Mouse (Mus musculus) heart, embryonic 16.5 days (tissue): ENCODE results near the gene Gm45753. TPM values are rescaled to one million over a fixed set of nuclear protein-coding genes. Genes with fewer than 3 reads are reported as not detected.

Experiments
- ATAC-seq: fragments of 200-750 bp; cut with Nextera tagmentation; replicated peaks from 2 replicates; pipeline ENCODE4 v1.8.0; 2017; ENCODE audit warnings: moderate number of reproducible peaks; ENCODE audit not compliant: insufficient read depth, low FRiP score; ENCODE audit errors: extremely low read depth
- H3K27ac ChIP-seq: fragments of 300-500 bp; sonication (generic); 2 replicates; pipeline ENCODE4 v1.5.1; 2014; ENCODE audit warnings: mild to moderate bottlenecking, low read length, control low read depth, moderate library complexity
- H3K27me3 ChIP-seq: fragments of 300-500 bp; sonication (generic); 2 replicates; pipeline ENCODE4 v1.6.1; 2014; ENCODE audit warnings: low read length, mixed read lengths; ENCODE audit not compliant: control insufficient read depth, insufficient read depth
- H3K36me3 ChIP-seq: fragments of 300-500 bp; sonication (generic); 2 replicates; pipeline ENCODE4 v1.6.1; 2014; ENCODE audit not compliant: control insufficient read depth, insufficient read depth
- H3K4me1 ChIP-seq: fragments of 300-500 bp; sonication (generic); 2 replicates; pipeline ENCODE4 v1.6.1; 2014; ENCODE audit warnings: low read length, mixed read lengths; ENCODE audit not compliant: control insufficient read depth, insufficient read depth
- H3K4me2 ChIP-seq: fragments of 300-500 bp; sonication (generic); 2 replicates; pipeline ENCODE4 v1.6.1; 2014; ENCODE audit warnings: low read depth, mild to moderate bottlenecking, control low read depth, low read length
- H3K4me3 ChIP-seq: fragments of 300-500 bp; sonication (generic); 2 replicates; pipeline ENCODE4 v1.5.1; 2014; ENCODE audit warnings: mild to moderate bottlenecking, control low read depth, low read length
- H3K9ac ChIP-seq: fragments of 300-500 bp; sonication (generic); 2 replicates; pipeline ENCODE4 v1.6.1; 2014; ENCODE audit warnings: low read length, control low read depth
- H3K9me3 ChIP-seq: fragments of 300-500 bp; sonication (generic); replicated peaks from 2 replicates; pipeline ENCODE4 v1.6.1; 2016; ENCODE audit warnings: low read length; ENCODE audit not compliant: control insufficient read depth
- WGBS: fragments of 180-500 bp; shearing (Covaris S2); extraction: QIAGEN DNeasy Blood & Tissue Kit; methylation state at CpG from one replicate; pipeline ENCODE4 v1.1.7; 2014; 5-methylcytosine and 5-hydroxymethylcytosine counted together
- polyA plus RNA-seq: library from polyadenylated mRNA; unstranded; fragments of >200 nt; fragmentation: Nextera tagmentation; extraction: Ambion mirVana; gene quantifications from 2 replicates; pipeline ENCODE4 v1.2.1, GENCODE M21; 2015

Gene Gm45753
- polyA plus RNA-seq, 1 experiment from 2014 or later, result 0.11 TPM

GRCm38 (mm10) chr8:45295276-45295675, 13.0 kb downstream of the Gm45753 start:
- 83% methylated on average over 6 of the region's 6 CpGs for WGBS
- no peaks in the 10 kb centered on the region for H3K36me3 ChIP-seq

GRCm38 (mm10) chr8:45294687-45295086, 13.6 kb downstream of the Gm45753 start, which contains the start of gene Klkb1:
Klkb1 (minus strand) TSS chr8:45294859.
- H3K4me1 ChIP-seq, result no peaks in the 10 kb centered on the region
- ATAC-seq, result no peak
- no peak within 1 kb of the TSS for H3K9ac ChIP-seq
- H3K4me2 ChIP-seq, result no peak within 1 kb of the TSS
- WGBS, result 80% methylated on average over 7 of the region's 7 CpGs
- no peak within 1 kb of the TSS for H3K4me3 ChIP-seq
- H3K9me3 ChIP-seq, result no peaks in the 10 kb centered on the region
- no peak within 1 kb of the TSS for H3K27ac ChIP-seq
- H3K36me3 ChIP-seq, result no peaks in the 10 kb centered on the region
- no peaks in the 10 kb centered on the region for H3K27me3 ChIP-seq

More at GRCm38 (mm10) chr8:45295276-45295675, 13.0 kb downstream of the Gm45753 start:
- no peak overlapping the region for H3K4me2 ChIP-seq
- ATAC-seq, result no peak
- H3K27me3 ChIP-seq, result no peaks in the 10 kb centered on the region
- H3K9me3 ChIP-seq, result no peaks in the 10 kb centered on the region
- H3K27ac ChIP-seq, result no peak overlapping the region
- H3K9ac ChIP-seq, result no peak overlapping the region
- no peaks in the 10 kb centered on the region for H3K4me1 ChIP-seq
- H3K4me3 ChIP-seq, result no peak overlapping the region

GRCm38 (mm10) chr8:45291790-45292189, 16.5 kb downstream of the Gm45753 start:
- no peak overlapping the region for H3K4me2 ChIP-seq
- ATAC-seq, result no peak

GRCm38 (mm10) chr8:45281630-45282029, 26.6 kb downstream of the Gm45753 start:
- no peaks in the 10 kb centered on the region for H3K27me3 ChIP-seq
- H3K9me3 ChIP-seq, result no peaks in the 10 kb centered on the region
- H3K36me3 ChIP-seq, result no peaks in the 10 kb centered on the region
- no peak overlapping the region for H3K4me2 ChIP-seq
- 74% methylated on average over 8 of the region's 8 CpGs for WGBS
- no peak overlapping the region for H3K27ac ChIP-seq
- no peak for ATAC-seq
- no peaks in the 10 kb centered on the region for H3K4me1 ChIP-seq
- H3K9ac ChIP-seq, result no peak overlapping the region
- no peak overlapping the region for H3K4me3 ChIP-seq

More at GRCm38 (mm10) chr8:45291790-45292189, 16.5 kb downstream of the Gm45753 start:
- no peak overlapping the region for H3K27ac ChIP-seq
- H3K27me3 ChIP-seq, result no peaks in the 10 kb centered on the region
- H3K9ac ChIP-seq, result no peak overlapping the region
- H3K9me3 ChIP-seq, result no peaks in the 10 kb centered on the region
- no peak overlapping the region for H3K4me3 ChIP-seq
- H3K4me1 ChIP-seq, result no peaks in the 10 kb centered on the region
- no peaks in the 10 kb centered on the region for H3K36me3 ChIP-seq
- 85% methylated on average over 2 of the region's 2 CpGs for WGBS

- Histone ChIP-seq H3K9ac (no peak overlapping the region), H3K36me3 (no peaks in the 10 kb centered on the region), H3K4me1 (no peaks in the 10 kb centered on the region), H3K4me3 (no peak overlapping the region), H3K4me2 (no peak overlapping the region), H3K27ac (no peak overlapping the region), H3K27me3 (no peaks in the 10 kb centered on the region), H3K9me3 (no peaks in the 10 kb centered on the region)
- no peak for ATAC-seq
- 67% methylated on average over 3 of the region's 3 CpGs for WGBS
Observed at GRCm38 (mm10) chr8:45277453-45277852, 30.8 kb downstream of the Gm45753 start.

DNA sequence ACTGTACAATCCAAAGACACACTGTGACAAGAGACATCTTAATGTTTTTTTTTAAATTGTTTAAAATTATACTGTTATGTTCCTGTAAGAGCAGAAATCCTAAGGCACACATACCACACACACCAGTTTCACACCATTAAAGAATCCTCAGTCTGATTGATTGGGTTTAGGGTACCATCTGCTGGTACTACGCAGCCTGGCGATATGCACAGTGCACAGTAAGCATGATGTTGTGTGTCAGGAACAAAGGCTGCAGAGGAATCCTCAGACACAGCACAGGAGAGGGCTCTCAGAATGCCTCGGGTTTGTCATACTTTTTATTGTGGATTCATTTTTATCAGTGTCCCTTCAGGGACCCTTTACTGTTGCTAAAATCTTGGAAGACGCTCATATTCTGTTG, 33.9 kb downstream of the Gm45753 start:
- 74% methylated on average over 4 of the region's 4 CpGs for WGBS
- Histone ChIP-seq H3K36me3 (no peaks in the 10 kb centered on the region), H3K27me3 (no peaks in the 10 kb centered on the region), H3K4me3 (no peak overlapping the region), H3K9me3 (no peaks in the 10 kb centered on the region), H3K4me1 (no peaks in the 10 kb centered on the region), H3K27ac (no peak overlapping the region), H3K4me2 (no peak overlapping the region), H3K9ac (no peak overlapping the region)
- ATAC-seq, result no peak

DNA sequence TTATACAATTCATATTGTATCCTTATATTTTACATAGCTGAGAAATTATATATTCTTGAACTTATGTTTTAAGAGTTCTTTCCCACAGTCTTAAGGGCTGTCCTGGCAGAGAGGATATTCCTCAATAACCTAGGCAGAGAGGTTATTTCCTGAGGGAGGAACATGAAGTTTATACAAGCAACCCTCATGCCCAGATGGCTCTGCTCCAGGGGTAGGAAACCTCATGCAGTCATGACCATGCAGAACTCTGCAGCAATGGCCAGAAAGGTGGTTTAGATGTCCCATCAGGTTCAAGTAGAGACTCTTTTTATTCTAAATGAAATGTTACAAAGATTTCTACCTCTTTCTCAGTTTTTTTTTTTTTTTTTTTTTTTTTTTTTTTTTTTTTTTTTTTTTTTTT, 39.2 kb downstream of the Gm45753 start:
- no peak for ATAC-seq
- Histone ChIP-seq H3K4me3 (no peak overlapping the region), H3K4me1 (0 out of 2 replicates have a peak, but pooled peaks cover 2% of the 10 kb centered on the region), H3K27ac (no peak overlapping the region), H3K27me3 (no peaks in the 10 kb centered on the region), H3K4me2 (no peak overlapping the region), H3K36me3 (no peaks in the 10 kb centered on the region), H3K9me3 (peaks cover 5% of the 10 kb centered on the region; the same call in 1 of the 2 replicates), H3K9ac (no peak overlapping the region)

DNA sequence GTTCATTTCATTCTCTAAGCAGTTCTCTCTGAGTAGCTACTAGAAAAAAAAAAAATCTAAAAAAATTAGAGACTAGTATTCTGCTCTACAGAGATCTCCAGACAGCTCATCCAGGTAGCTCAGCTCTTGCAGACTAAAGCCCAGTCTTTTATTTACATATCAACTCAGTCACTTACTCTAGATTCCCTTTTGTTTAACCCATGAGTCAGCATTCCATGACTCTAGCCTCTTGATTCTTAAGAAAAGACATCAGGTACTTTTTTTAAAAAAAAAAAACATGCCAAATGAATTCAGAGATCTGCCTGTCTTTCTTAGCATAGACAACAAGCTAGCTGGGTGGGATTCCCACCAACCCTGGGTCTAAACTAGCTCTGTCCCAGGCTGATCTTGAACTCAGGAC, 39.8 kb downstream of the Gm45753 start:
- H3K4me1 ChIP-seq, result 0 out of 2 replicates have a peak, but pooled peaks cover 2% of the 10 kb centered on the region
- H3K27ac ChIP-seq, result no peak overlapping the region
- H3K4me2 ChIP-seq, result no peak overlapping the region
- no peak overlapping the region for H3K9ac ChIP-seq
- no peaks in the 10 kb centered on the region for H3K36me3 ChIP-seq
- ATAC-seq, result no peak
- no peaks in the 10 kb centered on the region for H3K27me3 ChIP-seq
- no peak overlapping the region for H3K4me3 ChIP-seq
- H3K9me3 ChIP-seq, result peaks cover 5% of the 10 kb centered on the region; the same call in 1 of the 2 replicates

- H3K36me3 ChIP-seq, result no peaks in the 10 kb centered on the region
- no peaks in the 10 kb centered on the region for H3K27me3 ChIP-seq
- no peak overlapping the region for H3K4me3 ChIP-seq
- no peak overlapping the region for H3K9ac ChIP-seq
- no peak overlapping the region for H3K4me2 ChIP-seq
- no peak overlapping the region for H3K27ac ChIP-seq
- 0 out of 2 replicates have a peak, but pooled peaks cover 2% of the 10 kb centered on the region for H3K4me1 ChIP-seq
- 53% methylated on average over 4 of the region's 4 CpGs for WGBS
- ATAC-seq, result peak; percentile 63; the same call in 1 of the 2 replicates
- peaks cover 5% of the 10 kb centered on the region; the same call in 1 of the 2 replicates for H3K9me3 ChIP-seq
Observed at GRCm38 (mm10) chr8:45267611-45268391, 40.5 kb downstream of the Gm45753 start.
